Mouse (Mus musculus) erythroblast, embryonic 14.5 days (primary cell): ENCODE measurements around the gene Cdkal1.

Experiments
- GATA1 ChIP-seq: IDR thresholded peaks from 2 replicates; pipeline ENCODE4 v1.6.1; 2012; ENCODE audit warnings: low read length, inconsistent platforms, mixed read lengths
- TAL1 ChIP-seq: IDR thresholded peaks from 3 replicates; pipeline ENCODE4 v1.6.1; 2012; ENCODE audit warnings: low read length, inconsistent platforms, mixed read lengths

GRCm38 (mm10) chr13:29784894-29785293 is 70.6 kb downstream of the Cdkal1 start:
- TF ChIP-seq GATA1 (no peak), TAL1 (no peak)
